Mouse (Mus musculus) cortical plate, adult 2 months (tissue): ENCODE results near the gene Azgp1. TPM values are rescaled to one million over a fixed set of nuclear protein-coding genes. Genes with fewer than 3 reads are reported as not detected.

Experiments
- polyA plus RNA-seq: library from polyadenylated mRNA; depleted of rRNA; stranded (reverse); fragments of >200 nt; gene quantifications from 2 replicates; pipeline ENCODE4 v1.2.3, GENCODE M21; 2012; rRNA removed

Azgp1 gene
- polyA plus RNA-seq, 1 experiment, result 0.10 TPM

Other genes starting within 250 kb of the Azgp1 start
- gene Nyap1, start 239.9 kb upstream of the Azgp1 start, polyA plus RNA-seq, result 69.7 and 74.8 TPM in 2 replicates
- 365 and 366 TPM in 2 replicates for gene Tsc22d4, start 235.8 kb upstream of the Azgp1 start, polyA plus RNA-seq
- gene Ppp1r35, start 202.7 kb upstream of the Azgp1 start, polyA plus RNA-seq, result 26.9 and 27.6 TPM in 2 replicates
- gene Mepce, start 193.9 kb upstream of the Azgp1 start, polyA plus RNA-seq, result 37.8 and 38.1 TPM in 2 replicates
- 11.3 and 12.6 TPM in 2 replicates for gene Zcwpw1, start 193.7 kb upstream of the Azgp1 start, polyA plus RNA-seq
- gene Pilra, start 145.2 kb upstream of the Azgp1 start, polyA plus RNA-seq, result 1.1 and 1.3 TPM in 2 replicates
- 0.08 TPM in 1 of 2 replicates, not detected in the other for gene Pilrb1, start 123.4 kb upstream of the Azgp1 start, polyA plus RNA-seq
- 0.42 and 0.44 TPM in 2 replicates for gene Pilrb2, start 109.7 kb upstream of the Azgp1 start, polyA plus RNA-seq
- 1.2 and 1.6 TPM in 2 replicates for gene Cyp3a13, start 59.9 kb upstream of the Azgp1 start, polyA plus RNA-seq
- 47.0 and 57.3 TPM in 2 replicates for gene Gjc3, start 18.4 kb upstream of the Azgp1 start, polyA plus RNA-seq
- not detected in 2 replicates for gene Smok3a, start 39.7 kb downstream of the Azgp1 start, polyA plus RNA-seq
- gene Smok3b, start 39.9 kb downstream of the Azgp1 start, polyA plus RNA-seq, result not detected in 2 replicates
- gene Smok3c, start 71.7 kb downstream of the Azgp1 start, polyA plus RNA-seq, result not detected in 2 replicates
- 14.3 and 14.9 TPM in 2 replicates for gene Zkscan1, start 103.6 kb downstream of the Azgp1 start, polyA plus RNA-seq
- gene Zscan21, start 135.4 kb downstream of the Azgp1 start, polyA plus RNA-seq, result 16.5 and 18.2 TPM in 2 replicates
- 3.9 and 5.4 TPM in 2 replicates for gene Zfp113, start 174.2 kb downstream of the Azgp1 start, polyA plus RNA-seq
- 131 and 139 TPM in 2 replicates for gene Cops6, start 179.6 kb downstream of the Azgp1 start, polyA plus RNA-seq
- 21.6 and 25.3 TPM in 2 replicates for gene Ap4m1, start 190.5 kb downstream of the Azgp1 start, polyA plus RNA-seq
- gene Mcm7, start 190.9 kb downstream of the Azgp1 start, polyA plus RNA-seq, result 17.1 and 19.7 TPM in 2 replicates
- gene Taf6, start 205.9 kb downstream of the Azgp1 start, polyA plus RNA-seq, result 54.3 and 55.3 TPM in 2 replicates
- gene Cnpy4, start 206.0 kb downstream of the Azgp1 start, polyA plus RNA-seq, result 13.3 and 15.8 TPM in 2 replicates
- gene Mblac1, start 212.8 kb downstream of the Azgp1 start, polyA plus RNA-seq, result 5.7 and 7.3 TPM in 2 replicates
- gene Nxpe5, start 244.4 kb downstream of the Azgp1 start, polyA plus RNA-seq, result not detected in 2 replicates